Mouse (Mus musculus) neural tube, embryonic 11.5 days (tissue): ENCODE results near the gene Vmn1r172. TPM values are rescaled to one million over a fixed set of nuclear protein-coding genes. Genes with fewer than 3 reads are reported as not detected.
"Not testable (repeated sequence)": the region's sequence is repeated elsewhere in the genome, so short reads cannot be mapped to it uniquely, and the experiment has no call there.

Experiments
- ATAC-seq: fragments of 200-750 bp; cut with Nextera tagmentation; 2 replicates; pipeline ENCODE4 v1.8.0; 2017; ENCODE audit warnings: moderate number of reproducible peaks, mild to moderate bottlenecking, moderate TSS enrichment, moderate library complexity; ENCODE audit not compliant: insufficient read depth, low FRiP score, low TSS enrichment
- DNase-seq: peaks from one replicate; pipeline ENCODE4 v3.0.0-alpha.2; 2015; ENCODE audit warnings: low spot score
- H3K27ac ChIP-seq: fragments of 300-500 bp; sonication (generic); 2 replicates; pipeline ENCODE4 v1.5.1; 2014; ENCODE audit warnings: low read depth, mild to moderate bottlenecking, low read length
- H3K27me3 ChIP-seq: fragments of 300-500 bp; sonication (generic); 2 replicates; pipeline ENCODE4 v1.6.1; 2014; ENCODE audit warnings: mild to moderate bottlenecking, low read length, mixed read lengths; ENCODE audit not compliant: control insufficient read depth, insufficient read depth
- H3K36me3 ChIP-seq: fragments of 300-500 bp; sonication (generic); 2 replicates; pipeline ENCODE4 v1.6.1; 2014; ENCODE audit warnings: mild to moderate bottlenecking, low read length, moderate library complexity, mixed read lengths; ENCODE audit not compliant: control insufficient read depth, insufficient read depth
- H3K4me1 ChIP-seq: fragments of 300-500 bp; sonication (generic); 2 replicates; pipeline ENCODE4 v1.6.1; 2014; ENCODE audit warnings: low read length, mixed read lengths; ENCODE audit not compliant: control insufficient read depth, insufficient read depth
- H3K4me2 ChIP-seq: fragments of 300-500 bp; sonication (generic); 2 replicates; pipeline ENCODE4 v1.6.1; 2014; ENCODE audit warnings: low read depth, mild to moderate bottlenecking, moderate library complexity
- H3K4me3 ChIP-seq: fragments of 300-500 bp; sonication (generic); 2 replicates; pipeline ENCODE4 v1.5.1; 2014; ENCODE audit warnings: low read depth, low read length
- H3K9ac ChIP-seq: fragments of 300-500 bp; sonication (generic); 2 replicates; pipeline ENCODE4 v1.6.1; 2014; ENCODE audit warnings: mild to moderate bottlenecking, low read length
- H3K9me3 ChIP-seq: fragments of 300-500 bp; sonication (generic); 2 replicates; pipeline ENCODE4 v1.6.1; 2016; ENCODE audit warnings: low read length; ENCODE audit not compliant: control insufficient read depth
- WGBS: fragments of 180-500 bp; shearing (Covaris S2); extraction: QIAGEN DNeasy Blood & Tissue Kit; methylation state at CpG from one replicate; pipeline ENCODE4 v1.1.7; 2014; 5-methylcytosine and 5-hydroxymethylcytosine counted together
- polyA plus RNA-seq: library from polyadenylated mRNA; unstranded; fragments of >200 nt; fragmentation: Nextera tagmentation; extraction: Ambion mirVana; gene quantifications from 2 replicates; pipeline ENCODE4 v1.2.1, GENCODE M21; 2014

The Vmn1r172 gene
- not detected in 2 replicates for polyA plus RNA-seq

- ATAC-seq (no peak), DNase-seq (no peak)
- no peak within 1 kb of the TSS for H3K4me2 ChIP-seq
- no peaks in the 10 kb centered on the region for H3K27me3 ChIP-seq
- no peak within 1 kb of the TSS for H3K4me3 ChIP-seq
- no peak within 1 kb of the TSS for H3K9ac ChIP-seq
- H3K27ac ChIP-seq: no peak within 1 kb of the TSS
- WGBS: 67% methylated on average over 2 of the region's 2 CpGs
- no peaks in the 10 kb centered on the region for H3K9me3 ChIP-seq
- H3K36me3 ChIP-seq: no peaks in the 10 kb centered on the region
- H3K4me1 ChIP-seq: no peaks in the 10 kb centered on the region
Measured at GRCm38 (mm10) chr7:23658016-23658415, at the start of gene Vmn1r172. TSS of gene Vmn1r172 (plus strand) at chr7:23658316.

DNA sequence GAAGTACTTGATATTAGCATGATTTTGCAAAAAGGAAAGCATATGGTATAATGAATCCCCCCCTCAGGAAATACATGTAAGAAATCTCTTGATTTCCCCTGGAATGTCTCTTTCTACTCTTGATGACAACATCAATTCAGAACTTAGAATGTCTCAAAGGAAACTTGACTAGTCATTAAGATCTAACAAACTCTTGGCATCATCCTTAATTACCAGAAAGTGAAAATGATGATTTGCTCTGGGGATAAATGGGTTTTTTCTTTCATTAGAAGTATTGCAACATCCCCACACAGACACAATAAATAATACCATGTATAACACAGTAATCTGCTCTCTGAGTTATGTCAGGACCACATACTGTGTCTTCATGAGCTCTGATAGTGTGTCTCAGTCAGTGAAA lies 27.7 kb upstream of the Vmn1r172 start, which contains the start of gene Vmn1r171:
Gene Vmn1r171 (plus strand): TSS at position 301 of the 400 bp plus-strand sequence.
- no peak for DNase-seq
- no peaks in the 10 kb centered on the region for H3K4me1 ChIP-seq
- no peaks in the 10 kb centered on the region for H3K9me3 ChIP-seq

GRCm38 (mm10) chr7:23700403-23700802 lies 42.3 kb downstream of the Vmn1r172 start, which contains the start of gene Vmn1r173:
TSS of gene Vmn1r173 (plus strand) at chr7:23700703.
- not testable (repeated sequence) for DNase-seq, H3K27ac ChIP-seq, H3K27me3 ChIP-seq, H3K36me3 ChIP-seq, H3K4me2 ChIP-seq, H3K9me3 ChIP-seq, ATAC-seq, H3K4me3 ChIP-seq, H3K9ac ChIP-seq, H3K4me1 ChIP-seq
- WGBS: 66% methylated on average over 1 of the region's 1 CpGs

More for the DNA sequence above, 27.7 kb upstream of the Vmn1r172 start, which contains the start of gene Vmn1r171:
- Histone ChIP-seq H3K4me3 (no peak within 1 kb of the TSS), H3K27me3 (no peaks in the 10 kb centered on the region), H3K27ac (no peak within 1 kb of the TSS), H3K9ac (no peak within 1 kb of the TSS), H3K36me3 (no peaks in the 10 kb centered on the region), H3K4me2 (no peak within 1 kb of the TSS)
- no peak for ATAC-seq

Other genes with a start within 250 kb of the Vmn1r172 start
- not detected in 2 replicates for gene Vmn1r167, start 151.1 kb upstream of the Vmn1r172 start, polyA plus RNA-seq
- gene Vmn1r168, start 118.6 kb upstream of the Vmn1r172 start, polyA plus RNA-seq: not detected in 2 replicates
- gene Vmn1r169, start 82.8 kb upstream of the Vmn1r172 start, polyA plus RNA-seq: not detected in 2 replicates
- not detected in 2 replicates for gene Vmn1r170, start 52.1 kb upstream of the Vmn1r172 start, polyA plus RNA-seq
- gene Vmn1r171, start 27.6 kb upstream of the Vmn1r172 start, polyA plus RNA-seq: not detected in 2 replicates
- not detected in 2 replicates for gene Vmn1r173, start 42.4 kb downstream of the Vmn1r172 start, polyA plus RNA-seq
- gene Vmn1r174, start 94.0 kb downstream of the Vmn1r172 start, polyA plus RNA-seq: not detected in 2 replicates
- gene Vmn1r175, start 152.3 kb downstream of the Vmn1r172 start, polyA plus RNA-seq: not detected in 2 replicates
- not detected in 2 replicates for gene Vmn1r176, start 179.1 kb downstream of the Vmn1r172 start, polyA plus RNA-seq
- not detected in 2 replicates for gene Vmn1r177, start 208.1 kb downstream of the Vmn1r172 start, polyA plus RNA-seq
- gene Vmn1r178, start 233.7 kb downstream of the Vmn1r172 start, polyA plus RNA-seq: not detected in 2 replicates